Mouse (Mus musculus) hematopoietic multipotent progenitor cell, adult 10-12 weeks (in vitro differentiated cells): ENCODE measurements around the gene Gm21943. TPM values are rescaled to one million over a fixed set of nuclear protein-coding genes. Genes with fewer than 3 reads are reported as not detected.

Source experiments
- polyA plus RNA-seq: library from polyadenylated mRNA; stranded (reverse); fragments of >175 nt; gene quantifications from 2 replicates; pipeline ENCODE4 v1.2.3, GENCODE M21; 2012; ENCODE audit warnings: low replicate concordance

The Gm21943 gene
- polyA plus RNA-seq: not detected in 2 replicates

DNA sequence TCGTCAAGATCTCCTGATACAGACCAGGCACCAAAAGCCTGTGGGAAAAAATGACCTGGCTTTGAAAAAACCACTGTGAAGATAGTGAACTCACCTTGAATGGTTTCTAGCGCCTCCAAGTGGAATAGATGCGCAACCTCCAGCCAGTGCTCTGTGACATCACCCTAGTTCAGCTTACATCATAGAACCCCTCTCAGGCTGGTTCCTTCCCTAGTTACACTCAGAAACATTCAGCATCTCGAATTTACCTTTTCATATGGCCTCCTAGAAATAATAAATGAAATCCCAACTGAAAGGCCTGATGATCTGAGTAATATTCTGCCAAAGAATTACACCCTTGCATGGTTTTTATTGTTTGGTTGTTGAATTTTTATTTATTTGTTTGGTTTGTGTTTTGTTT is at the start of gene Gm21943:
TSS of gene Gm21943 (minus strand) at position 101 of the 400 bp plus-strand sequence.

Other genes with a start within 250 kb of the Gm21943 start
- not detected in 2 replicates for gene Gm28961, start 172.0 kb upstream of the Gm21943 start, polyA plus RNA-seq